Mouse (Mus musculus) kidney, adult 8-10 months (tissue): ENCODE measurements around the gene Kansl1l.

Experiments used
- DNase-seq, 2 experiments: peaks; one replicate each; pipeline ENCODE4 v3.0.0; 2022

Gene Kansl1l

GRCm38 (mm10) chr1:66695296-66695695, 122.1 kb downstream of the Kansl1l start:
- no peak for DNase-seq

DNA sequence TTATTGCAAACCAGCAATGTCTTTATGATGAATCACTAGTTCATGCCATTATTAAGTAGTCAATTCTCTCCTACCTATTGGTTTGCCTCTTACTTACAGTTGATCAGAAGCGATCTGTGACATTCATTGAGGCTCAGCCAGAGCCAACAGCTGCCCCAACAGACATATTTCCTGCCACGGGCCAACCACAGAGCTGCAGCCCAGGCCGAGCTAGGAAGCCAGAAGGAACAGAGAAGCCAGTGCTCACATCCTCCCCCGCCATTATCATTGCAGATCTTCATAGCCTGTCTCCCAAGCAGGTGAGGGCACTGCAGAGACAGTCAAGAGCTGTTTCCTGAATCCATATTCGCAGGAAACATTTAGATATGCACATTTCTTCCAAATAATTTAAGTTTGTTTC, 123.1 kb downstream of the Kansl1l start:
- no peak for DNase-seq

DNA sequence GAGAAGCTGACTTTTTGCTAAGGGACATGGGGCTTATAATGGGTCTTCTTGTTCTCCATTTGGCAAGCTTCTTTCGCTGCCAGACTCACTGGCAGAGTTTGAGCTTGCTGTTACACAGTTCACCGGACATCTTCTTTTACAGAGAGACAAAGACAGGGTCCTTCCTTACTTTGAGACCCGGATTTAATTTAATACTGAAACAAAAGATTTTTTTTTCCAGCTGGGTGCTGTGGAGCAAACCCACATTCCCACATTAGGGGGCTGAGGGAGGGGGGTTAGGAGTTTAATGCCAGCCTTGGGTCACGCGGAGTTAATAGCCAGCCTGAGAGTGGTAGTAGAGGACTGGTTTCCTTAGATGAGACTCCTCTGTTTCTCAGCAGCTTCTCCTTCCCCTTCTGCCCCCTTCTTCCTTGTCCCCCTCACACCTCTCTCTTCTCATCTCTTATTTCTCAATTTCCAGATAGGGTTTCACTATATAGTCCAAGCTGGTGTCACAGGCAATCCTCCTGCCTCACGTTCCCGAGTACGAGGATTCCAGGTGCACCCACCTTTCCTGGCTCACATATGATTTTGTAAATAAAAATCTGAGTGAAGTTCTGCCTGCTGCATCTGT, 124.5 kb downstream of the Kansl1l start:
- DNase-seq = no peak

DNA sequence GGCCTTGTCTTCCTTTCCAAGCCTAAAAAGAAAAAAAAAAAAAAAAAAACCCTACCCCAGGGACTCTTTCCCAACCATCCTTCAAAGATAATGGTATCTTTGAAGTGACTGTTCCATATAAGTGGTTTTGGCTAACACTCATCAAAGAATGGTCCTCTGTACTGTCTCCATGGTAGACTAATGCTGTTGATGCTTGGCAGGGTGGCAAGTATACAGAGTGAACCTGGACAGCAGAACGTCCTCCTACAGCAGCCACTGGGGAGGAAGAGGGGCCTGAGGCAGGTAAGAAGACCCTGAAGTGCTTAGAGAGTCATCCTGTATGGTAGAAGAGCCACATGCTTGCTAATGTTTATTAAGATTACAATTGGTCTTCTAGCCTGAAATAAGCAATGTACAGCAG, 125.1 kb downstream of the Kansl1l start:
- DNase-seq = no peak

GRCm38 (mm10) chr1:66691772-66692171, 125.6 kb downstream of the Kansl1l start:
- no peak for DNase-seq

DNA sequence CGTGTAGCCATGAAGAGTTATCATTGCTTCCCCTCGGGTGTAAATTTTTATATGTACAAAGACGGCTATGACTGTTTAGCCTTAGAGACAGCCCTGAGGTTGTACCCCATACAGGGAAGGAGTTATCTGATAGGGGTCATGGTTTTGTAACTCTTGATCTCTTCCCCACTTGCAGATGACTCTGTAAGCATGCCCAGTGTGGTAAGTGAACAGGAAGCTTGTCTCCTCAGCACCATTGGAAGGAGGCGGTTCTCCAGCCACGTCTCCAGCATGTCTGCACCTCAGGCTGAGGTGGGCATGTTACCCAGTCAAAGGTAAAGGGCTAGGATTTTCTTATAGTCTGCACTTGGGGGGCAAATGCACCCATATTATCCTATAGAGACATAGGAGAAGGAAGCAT, 134.4 kb downstream of the Kansl1l start:
- no peak for DNase-seq

DNA sequence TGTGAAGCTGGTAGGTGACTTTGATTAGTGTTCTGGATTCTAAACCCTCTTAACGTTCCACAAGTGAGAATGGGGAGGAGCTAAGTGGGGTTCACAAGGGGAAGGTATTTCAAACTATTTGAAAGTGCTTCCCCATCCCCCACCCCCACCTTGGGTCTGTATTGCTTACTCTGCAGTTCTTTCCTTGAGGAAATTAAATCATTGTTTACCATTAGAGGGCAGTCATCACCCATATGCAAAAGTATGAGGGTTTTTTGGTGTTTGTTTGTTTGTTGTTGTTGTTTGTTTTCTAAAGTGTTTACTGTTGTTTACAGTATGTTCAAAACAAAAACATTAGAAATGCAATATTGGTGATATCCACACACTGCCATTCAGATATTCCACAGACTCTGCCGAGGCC, 138.7 kb downstream of the Kansl1l start:
- DNase-seq = no peak

DNA sequence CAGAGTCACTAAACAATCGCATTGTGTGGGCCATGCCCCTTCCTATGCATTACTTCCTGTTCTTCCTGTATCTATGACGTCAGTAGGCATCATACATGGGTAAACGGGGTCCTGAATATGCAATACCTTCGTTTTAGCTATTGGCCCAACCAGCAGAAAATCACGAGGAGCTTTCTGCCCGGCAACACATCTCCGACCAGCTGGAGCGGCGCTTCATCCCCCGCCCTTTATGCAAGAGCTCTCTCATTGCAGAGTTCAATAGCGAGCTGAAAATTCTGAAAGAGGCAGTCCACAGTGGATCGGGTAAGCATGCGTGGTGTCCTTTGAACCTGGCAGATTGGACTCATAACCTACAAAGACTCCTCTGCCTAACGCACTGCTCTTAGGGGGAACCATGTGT, 139.4 kb downstream of the Kansl1l start:
- DNase-seq = no peak

DNA sequence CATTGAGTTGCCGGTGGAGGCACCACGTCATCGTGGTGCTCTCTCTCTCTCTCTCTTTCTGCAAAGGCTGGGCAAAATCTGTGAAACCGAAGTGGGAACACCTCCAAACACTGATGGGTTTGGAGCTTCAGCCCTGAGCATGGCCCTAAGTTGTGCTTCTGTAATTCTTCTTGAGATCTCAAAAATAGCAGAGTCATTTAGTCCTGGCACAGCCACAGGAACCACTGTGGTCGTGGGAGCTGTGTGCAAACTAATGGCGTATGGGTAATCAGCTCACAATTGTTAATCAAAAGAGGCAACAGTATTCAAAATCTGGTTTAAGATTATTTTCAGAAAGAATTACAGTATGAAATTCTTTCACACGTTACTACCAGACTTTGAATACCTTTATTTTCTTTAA, 144.6 kb downstream of the Kansl1l start:
- no peak for DNase-seq

- no peak for DNase-seq
Observed at GRCm38 (mm10) chr1:66671475-66671874, 145.9 kb downstream of the Kansl1l start.
